Mouse (Mus musculus): ENCODE results near the gene Camta2. TPM values are rescaled to one million over a fixed set of nuclear protein-coding genes. Genes with fewer than 3 reads are reported as not detected.

Gene Camta2
- polyA plus RNA-seq, 1 experiment: 16.4 TPM

- H3K27ac ChIP-seq (ENCODE audit: insufficient read depth, low read length): no peak overlapping the region
- TF ChIP-seq CTCF (IDR thresholded peaks at IDR 0.05; ENCODE audit: borderline replicate concordance, insufficient read depth, low read length) (no peak), POLR2A (IDR thresholded peaks at IDR 0.05; ENCODE audit: low read depth, low read length) (no peak)
- H3K4me3 ChIP-seq (ENCODE audit: insufficient read depth, low read length): no peak overlapping the region
- H3K4me1 ChIP-seq (ENCODE audit: control insufficient read depth, insufficient read depth, low read length): no peaks in the 10 kb centered on the region
These were observed 11.1 kb upstream of the Camta2 start for GRCm38 (mm10) chr11:70699051-70699450.

- H3K27ac ChIP-seq (ENCODE audit: insufficient read depth, low read length): no peak overlapping the region
- H3K4me1 ChIP-seq (ENCODE audit: control insufficient read depth, insufficient read depth, low read length): no peaks in the 10 kb centered on the region
- TF ChIP-seq POLR2A (IDR thresholded peaks at IDR 0.05; ENCODE audit: low read depth, low read length) (no peak), CTCF (IDR thresholded peaks at IDR 0.05; ENCODE audit: borderline replicate concordance, insufficient read depth, low read length) (no peak)
- no peak overlapping the region for H3K4me3 ChIP-seq (ENCODE audit: insufficient read depth, low read length)
These were observed 9.5 kb upstream of the Camta2 start for GRCm38 (mm10) chr11:70697376-70697775.

DNA sequence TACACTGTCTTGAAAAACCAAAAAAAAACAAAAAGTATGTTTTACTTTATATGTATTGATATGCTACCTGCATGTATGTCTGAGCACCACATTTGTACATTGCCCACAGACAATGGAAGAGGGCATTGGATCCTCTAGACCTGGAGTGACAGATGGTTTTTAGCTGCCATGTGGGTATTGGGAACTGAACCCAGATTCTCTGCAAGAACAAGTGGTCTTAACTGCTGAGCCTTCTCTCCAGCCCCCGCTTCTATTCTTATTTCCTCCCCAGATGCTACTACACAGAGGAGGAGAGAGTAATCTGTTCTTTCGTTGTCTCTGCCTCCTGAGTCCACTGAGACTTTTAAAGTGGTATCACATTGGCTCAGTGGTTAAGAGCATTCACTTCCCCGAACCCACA, 5.6 kb upstream of the Camta2 start:
- Histone ChIP-seq H3K27ac (ENCODE audit: insufficient read depth, low read length) (no peak overlapping the region), H3K4me1 (ENCODE audit: control insufficient read depth, insufficient read depth, low read length) (no peaks in the 10 kb centered on the region; the same call in 1 of the 2 replicates), H3K4me3 (ENCODE audit: insufficient read depth, low read length) (no peak overlapping the region)
- TF ChIP-seq POLR2A (IDR thresholded peaks at IDR 0.05; ENCODE audit: low read depth, low read length) (no peak), CTCF (IDR thresholded peaks at IDR 0.05; ENCODE audit: borderline replicate concordance, insufficient read depth, low read length) (no peak)

DNA sequence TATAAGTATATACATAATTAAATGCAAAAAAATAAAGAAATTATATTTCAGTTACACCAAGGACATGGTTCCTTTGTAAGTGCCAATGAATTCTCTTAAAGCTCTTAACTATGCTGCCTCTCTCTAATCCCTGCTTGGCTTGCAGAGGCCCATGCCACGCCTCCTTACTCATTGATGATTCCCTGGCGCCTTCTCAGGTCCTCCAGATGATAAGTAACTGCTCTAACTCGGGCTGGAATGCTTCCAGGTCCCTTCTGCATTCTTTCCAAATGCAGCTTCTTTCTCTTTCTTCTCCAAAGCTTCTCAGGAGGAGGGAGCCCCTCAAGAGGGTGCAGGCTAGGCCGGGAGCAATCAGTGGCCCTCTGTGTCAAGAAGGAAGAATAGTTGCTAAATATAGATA, 1.7 kb upstream of the Camta2 start:
- TF ChIP-seq POLR2A (IDR thresholded peaks at IDR 0.05; ENCODE audit: low read depth, low read length) (no peak), CTCF (IDR thresholded peaks at IDR 0.05; ENCODE audit: borderline replicate concordance, insufficient read depth, low read length) (no peak)
- Histone ChIP-seq H3K4me1 (ENCODE audit: control insufficient read depth, insufficient read depth, low read length) (no peaks in the 10 kb centered on the region; the same call in 1 of the 2 replicates), H3K4me3 (ENCODE audit: insufficient read depth, low read length) (no peak overlapping the region), H3K27ac (ENCODE audit: insufficient read depth, low read length) (no peak overlapping the region)

DNA sequence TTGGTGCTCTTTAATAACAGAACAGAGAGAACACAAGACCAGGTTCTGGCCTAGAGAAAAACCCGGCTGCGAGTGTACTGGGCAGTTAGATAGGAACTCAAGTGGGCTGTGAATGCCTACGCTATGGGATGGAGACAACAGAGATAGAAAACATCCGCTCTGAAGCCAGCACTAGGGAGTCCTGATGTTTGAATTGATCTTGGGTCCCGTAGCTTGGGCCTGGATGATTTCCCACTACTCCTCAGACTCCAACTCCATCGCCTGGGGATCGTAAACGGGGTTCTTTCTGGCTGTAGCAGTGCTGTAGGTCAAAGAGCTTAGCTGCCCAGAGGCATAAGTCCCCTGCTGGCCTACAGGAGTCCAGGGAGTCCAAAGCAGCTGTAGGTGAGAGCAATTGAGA, 467 bp upstream of the Camta2 start:
- no peak for TF ChIP-seq CTCF (IDR thresholded peaks at IDR 0.05; ENCODE audit: borderline replicate concordance, insufficient read depth, low read length)
- no peak; the same call in 1 of the 2 replicates for TF ChIP-seq POLR2A (IDR thresholded peaks at IDR 0.05; ENCODE audit: low read depth, low read length)
- Histone ChIP-seq H3K4me1 (ENCODE audit: control insufficient read depth, insufficient read depth, low read length) (no peaks in the 10 kb centered on the region; the same call in 1 of the 2 replicates), H3K4me3 (ENCODE audit: insufficient read depth, low read length) (peak overlapping the region; percentile 38), H3K27ac (ENCODE audit: insufficient read depth, low read length) (peak overlapping the region; percentile 71)

- Histone ChIP-seq H3K4me1 (ENCODE audit: control insufficient read depth, insufficient read depth, low read length) (no peaks in the 10 kb centered on the region; the same call in 1 of the 2 replicates), H3K4me3 (ENCODE audit: insufficient read depth, low read length) (peak overlapping the region; percentile 38), H3K27ac (ENCODE audit: insufficient read depth, low read length) (0 out of 2 replicates have a peak overlapping the region, but pooled peaks have one; percentile 6)
- TF ChIP-seq POLR2A (IDR thresholded peaks at IDR 0.05; ENCODE audit: low read depth, low read length) (no peak), CTCF (IDR thresholded peaks at IDR 0.05; ENCODE audit: borderline replicate concordance, insufficient read depth, low read length) (no peak)
These were observed 871 bp downstream of the Camta2 start for GRCm38 (mm10) chr11:70686901-70687566.

DNA sequence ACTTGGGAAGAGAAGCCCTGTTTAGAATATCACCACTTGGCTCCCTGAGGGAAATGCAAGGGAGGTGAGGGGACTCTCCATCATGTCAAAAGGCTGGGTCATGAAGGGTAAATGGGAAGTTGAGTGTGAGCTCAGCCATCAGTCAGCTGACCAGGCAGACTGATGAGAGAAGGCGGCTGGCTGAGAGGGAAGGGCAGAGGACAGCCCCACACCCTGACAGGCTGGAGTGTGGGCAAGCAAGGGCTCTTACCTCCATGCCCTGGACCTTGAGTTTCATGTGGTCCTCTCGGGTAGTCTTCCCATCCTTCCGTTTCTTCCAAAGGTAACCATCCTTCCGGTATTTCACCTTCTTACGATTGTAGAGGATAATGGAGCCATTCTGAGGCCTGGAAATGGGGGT, 4.3 kb downstream of the Camta2 start:
- Histone ChIP-seq H3K27ac (ENCODE audit: insufficient read depth, low read length) (no peak overlapping the region), H3K4me1 (ENCODE audit: control insufficient read depth, insufficient read depth, low read length) (no peaks in the 10 kb centered on the region), H3K4me3 (ENCODE audit: insufficient read depth, low read length) (no peak overlapping the region)
- TF ChIP-seq POLR2A (IDR thresholded peaks at IDR 0.05; ENCODE audit: low read depth, low read length) (no peak), CTCF (IDR thresholded peaks at IDR 0.05; ENCODE audit: borderline replicate concordance, insufficient read depth, low read length) (no peak)

DNA sequence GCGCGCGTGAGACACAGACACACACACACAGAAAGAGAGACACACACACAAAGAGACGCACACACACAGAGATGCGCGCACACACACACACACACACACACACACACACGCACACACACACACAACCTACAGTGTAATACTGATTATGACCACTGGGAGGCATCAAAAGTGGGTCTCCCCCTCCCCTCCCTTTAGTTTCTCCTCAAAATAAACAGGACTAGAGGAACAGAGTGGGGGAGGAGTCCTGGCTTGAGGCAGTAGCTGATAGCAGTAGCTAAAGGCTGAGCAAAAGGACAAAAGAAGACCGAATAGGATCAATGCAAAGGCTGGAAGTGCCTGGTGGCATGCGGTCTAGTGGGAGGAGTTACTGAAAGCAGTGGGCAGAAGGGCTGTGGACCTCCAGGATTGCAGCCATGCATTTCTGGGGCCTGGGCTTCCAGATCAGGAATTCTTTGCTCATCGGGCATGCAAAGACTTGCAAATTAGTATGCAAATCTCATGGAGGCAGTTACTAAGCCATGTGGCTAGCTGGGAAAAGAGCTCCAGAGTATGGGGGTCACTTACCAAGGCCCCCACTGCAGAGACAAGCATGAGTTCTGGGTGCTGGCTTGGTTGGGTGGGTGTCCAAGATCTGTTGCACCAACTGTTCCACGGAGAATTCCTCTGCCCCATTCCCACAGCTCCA, 5.9 kb downstream of the Camta2 start:
- no peaks in the 10 kb centered on the region for H3K4me1 ChIP-seq (ENCODE audit: control insufficient read depth, insufficient read depth, low read length)
- no peak overlapping the region for H3K27ac ChIP-seq (ENCODE audit: insufficient read depth, low read length)
- TF ChIP-seq CTCF (IDR thresholded peaks at IDR 0.05; ENCODE audit: borderline replicate concordance, insufficient read depth, low read length) (peak; percentile 21; the same call in 1 of the 2 replicates), POLR2A (IDR thresholded peaks at IDR 0.05; ENCODE audit: low read depth, low read length) (no peak)
- H3K4me3 ChIP-seq (ENCODE audit: insufficient read depth, low read length): no peak overlapping the region

- TF ChIP-seq CTCF (IDR thresholded peaks at IDR 0.05; ENCODE audit: borderline replicate concordance, insufficient read depth, low read length) (no peak), POLR2A (IDR thresholded peaks at IDR 0.05; ENCODE audit: low read depth, low read length) (no peak)
- Histone ChIP-seq H3K4me3 (ENCODE audit: insufficient read depth, low read length) (no peak overlapping the region), H3K27ac (ENCODE audit: insufficient read depth, low read length) (no peak overlapping the region)
These were observed 6.7 kb downstream of the Camta2 start for GRCm38 (mm10) chr11:70681170-70681569.

GRCm38 (mm10) chr11:70679894-70680293, 8.0 kb downstream of the Camta2 start:
- Histone ChIP-seq H3K4me1 (ENCODE audit: control insufficient read depth, insufficient read depth, low read length) (no peaks in the 10 kb centered on the region), H3K4me3 (ENCODE audit: insufficient read depth, low read length) (no peak overlapping the region), H3K27ac (ENCODE audit: insufficient read depth, low read length) (no peak overlapping the region)
- no peak for TF ChIP-seq CTCF (IDR thresholded peaks at IDR 0.05; ENCODE audit: borderline replicate concordance, insufficient read depth, low read length)
- no peak for TF ChIP-seq POLR2A (IDR thresholded peaks at IDR 0.05; ENCODE audit: low read depth, low read length)

More at GRCm38 (mm10) chr11:70681170-70681569, 6.7 kb downstream of the Camta2 start:
- no peaks in the 10 kb centered on the region for H3K4me1 ChIP-seq (ENCODE audit: control insufficient read depth, insufficient read depth, low read length)

Data from embryonic fibroblast, embryonic 13.5 days (primary cell).